Mouse (Mus musculus): ENCODE measurements at regions not wholly inside any gene's neighbourhood (a gene's known extent, or its start where the extent isn't known, plus 50 kb on each side); places are given as distances from the start of the nearest gene placed in this dataset.
A peak's percentile ranks its signal among the peaks of the same experiment; 100 is the strongest.

- ATAC-seq (ENCODE audit: insufficient read depth) (no peak), DNase-seq (ENCODE audit: low read depth in 3 of 3, low spot score in 3 of 3) (no peak)
- 58% methylated on average over 5 of the region's 5 CpGs for WGBS (ENCODE audit: insufficient replicate concordance)
- no peak overlapping the region for H3K4me2 ChIP-seq (ENCODE audit: low read depth)
- no peaks in the 10 kb centered on the region for H3K27me3 ChIP-seq (ENCODE audit: control insufficient read depth, insufficient read depth, low read length)
- H3K36me3 ChIP-seq (replicated peaks; ENCODE audit: control insufficient read depth, insufficient read depth, low read depth) = no peaks in the 10 kb centered on the region
- no peak overlapping the region for H3K9ac ChIP-seq (replicated peaks)
- TF ChIP-seq CTCF (IDR thresholded peaks at IDR 0.05; ENCODE audit: low read depth) (no peak), EP300 (IDR thresholded peaks at IDR 0.05; ENCODE audit: low read depth) (no peak)
- H3K4me1 ChIP-seq (replicated peaks; ENCODE audit: control insufficient read depth in 2 of 2, insufficient read depth in 2 of 2, low read length in 1 of 2) = no peaks in the 10 kb centered on the region
- no peak overlapping the region for H3K27ac ChIP-seq
- no peak overlapping the region for H3K4me3 ChIP-seq (ENCODE audit: insufficient read depth in 1 of 2, low read depth in 2 of 2, low read length in 2 of 2)
- H3K9me3 ChIP-seq (ENCODE audit: control insufficient read depth, low read length) = no peaks in the 10 kb centered on the region
Observed at GRCm38 (mm10) chr3:143614895-143615294, 590.1 kb downstream of the Lmo4 start.

GRCm38 (mm10) chr3:143614004-143614403 is 591.0 kb downstream of the Lmo4 start:
- H3K4me3 ChIP-seq (ENCODE audit: insufficient read depth in 1 of 2, low read depth in 2 of 2, low read length in 2 of 2) = no peak overlapping the region
- no peak for ATAC-seq (ENCODE audit: insufficient read depth)
- 66% methylated on average over 3 of the region's 3 CpGs for WGBS (ENCODE audit: insufficient replicate concordance)
- H3K4me2 ChIP-seq (ENCODE audit: low read depth) = no peak overlapping the region
- H3K9ac ChIP-seq (replicated peaks) = no peak overlapping the region
- no peak overlapping the region for H3K27ac ChIP-seq
- no peak for DNase-seq (ENCODE audit: low read depth in 3 of 3, low spot score in 3 of 3)
- H3K36me3 ChIP-seq (replicated peaks; ENCODE audit: control insufficient read depth, insufficient read depth, low read depth) = no peaks in the 10 kb centered on the region
- TF ChIP-seq EP300 (IDR thresholded peaks at IDR 0.05; ENCODE audit: low read depth) (no peak), CTCF (IDR thresholded peaks at IDR 0.05; ENCODE audit: low read depth) (no peak)
- no peaks in the 10 kb centered on the region for H3K27me3 ChIP-seq (ENCODE audit: control insufficient read depth, insufficient read depth, low read length)
- no peaks in the 10 kb centered on the region for H3K9me3 ChIP-seq (ENCODE audit: control insufficient read depth, low read length)
- no peaks in the 10 kb centered on the region for H3K4me1 ChIP-seq (replicated peaks; ENCODE audit: control insufficient read depth in 2 of 2, insufficient read depth in 2 of 2, low read length in 1 of 2)

- no peak for TF ChIP-seq CTCF (IDR thresholded peaks at IDR 0.05; ENCODE audit: low read depth)
- Histone ChIP-seq H3K4me1 (replicated peaks; ENCODE audit: control insufficient read depth in 2 of 2, insufficient read depth in 2 of 2, low read length in 1 of 2) (no peaks in the 10 kb centered on the region), H3K9me3 (ENCODE audit: control insufficient read depth, low read length) (no peaks in the 10 kb centered on the region), H3K36me3 (replicated peaks; ENCODE audit: control insufficient read depth, insufficient read depth, low read depth) (no peaks in the 10 kb centered on the region), H3K9ac (replicated peaks) (no peak overlapping the region), H3K27me3 (ENCODE audit: control insufficient read depth, insufficient read depth, low read length) (no peaks in the 10 kb centered on the region), H3K27ac (no peak overlapping the region), H3K4me3 (ENCODE audit: insufficient read depth in 1 of 2, low read depth in 2 of 2, low read length in 2 of 2) (no peak overlapping the region), H3K4me2 (ENCODE audit: low read depth) (no peak overlapping the region)
- DNase-seq (ENCODE audit: low read depth in 3 of 3, low spot score in 3 of 3) (no peak), ATAC-seq (ENCODE audit: insufficient read depth) (no peak)
- 44% methylated on average over 2 of the region's 2 CpGs for WGBS (ENCODE audit: insufficient replicate concordance)
Observed at GRCm38 (mm10) chr3:143609673-143610072, 595.3 kb downstream of the Lmo4 start.

DNA sequence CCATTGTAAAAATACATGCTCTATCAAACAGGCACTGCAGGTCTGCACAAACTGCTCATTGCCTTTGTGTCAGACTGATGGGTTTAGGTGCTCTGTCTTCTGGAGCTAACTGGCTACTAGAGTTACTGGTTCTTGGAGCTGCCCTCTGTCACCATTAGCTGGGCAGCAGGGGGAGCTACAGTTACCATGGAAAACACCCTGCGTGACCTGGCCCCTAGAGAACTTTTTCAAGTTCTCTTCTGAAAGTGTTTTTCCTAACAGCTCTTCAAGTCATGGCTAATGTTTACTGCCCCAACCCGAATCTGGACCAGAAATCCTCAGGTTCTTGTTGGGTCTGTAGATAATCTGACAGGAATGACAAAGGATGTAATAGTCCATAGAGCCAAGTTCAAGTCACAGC is 605.9 kb downstream of the Lmo4 start:
- DNase-seq (ENCODE audit: low read depth in 3 of 3, low spot score in 3 of 3) = no peak
- H3K4me1 ChIP-seq (replicated peaks; ENCODE audit: control insufficient read depth in 2 of 2, insufficient read depth in 2 of 2, low read length in 1 of 2) = no peaks in the 10 kb centered on the region
- TF ChIP-seq EP300 (IDR thresholded peaks at IDR 0.05; ENCODE audit: low read depth) (no peak), CTCF (IDR thresholded peaks at IDR 0.05; ENCODE audit: low read depth) (peak; percentile 44)

DNA sequence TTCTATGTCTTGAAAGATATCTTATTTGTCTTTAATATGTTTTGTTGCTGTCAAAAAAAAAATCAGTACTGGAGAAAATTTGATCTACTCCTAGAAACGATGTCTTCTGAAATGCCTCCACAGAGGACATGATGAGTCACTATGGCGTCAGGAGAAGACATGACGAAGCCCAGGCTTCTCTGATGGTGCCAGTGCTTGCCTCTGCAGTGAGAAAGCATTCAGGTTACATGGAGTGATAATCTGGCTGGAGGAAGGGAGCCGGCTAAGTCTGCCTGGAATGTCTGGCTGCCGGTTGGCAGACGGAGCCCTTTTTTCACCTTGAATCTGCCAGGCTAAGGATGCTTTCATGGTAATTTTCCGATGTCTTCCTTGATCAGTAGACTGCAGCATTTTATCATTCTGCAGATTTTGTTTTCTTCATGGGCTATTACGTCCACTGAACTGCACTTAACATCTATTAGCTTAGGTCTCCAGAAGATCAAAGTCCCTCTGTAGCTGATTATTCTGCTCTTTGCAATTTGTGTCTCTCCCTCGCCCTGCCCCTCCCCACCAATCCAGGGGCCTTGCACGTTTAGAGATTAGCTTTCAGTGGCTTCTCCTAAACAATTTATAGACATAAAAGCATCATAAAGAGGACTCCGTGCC is 607.9 kb downstream of the Lmo4 start:
- H3K9ac ChIP-seq (replicated peaks) = no peak overlapping the region
- H3K27ac ChIP-seq = no peak overlapping the region
- no peaks in the 10 kb centered on the region for H3K27me3 ChIP-seq (ENCODE audit: control insufficient read depth, insufficient read depth, low read length)
- no peak for ATAC-seq (ENCODE audit: insufficient read depth)
- no peak for DNase-seq (ENCODE audit: low read depth in 3 of 3, low spot score in 3 of 3)
- no peak for TF ChIP-seq EP300 (IDR thresholded peaks at IDR 0.05; ENCODE audit: low read depth)
- TF ChIP-seq CTCF (IDR thresholded peaks at IDR 0.05; ENCODE audit: low read depth) = no peak
- no peak overlapping the region for H3K4me2 ChIP-seq (ENCODE audit: low read depth)
- H3K9me3 ChIP-seq (ENCODE audit: control insufficient read depth, low read length) = no peaks in the 10 kb centered on the region
- H3K36me3 ChIP-seq (replicated peaks; ENCODE audit: control insufficient read depth, insufficient read depth, low read depth) = no peaks in the 10 kb centered on the region
- WGBS (ENCODE audit: insufficient replicate concordance) = 35% methylated on average over 11 of the region's 11 CpGs
- H3K4me3 ChIP-seq (ENCODE audit: insufficient read depth in 1 of 2, low read depth in 2 of 2, low read length in 2 of 2) = no peak overlapping the region
- no peaks in the 10 kb centered on the region for H3K4me1 ChIP-seq (replicated peaks; ENCODE audit: control insufficient read depth in 2 of 2, insufficient read depth in 2 of 2, low read length in 1 of 2)

More for the DNA sequence above, 605.9 kb downstream of the Lmo4 start:
- H3K4me2 ChIP-seq (ENCODE audit: low read depth) = no peak overlapping the region
- H3K9ac ChIP-seq (replicated peaks) = no peak overlapping the region
- H3K27me3 ChIP-seq (ENCODE audit: control insufficient read depth, insufficient read depth, low read length) = no peaks in the 10 kb centered on the region
- no peak for ATAC-seq (ENCODE audit: insufficient read depth)
- H3K36me3 ChIP-seq (replicated peaks; ENCODE audit: control insufficient read depth, insufficient read depth, low read depth) = no peaks in the 10 kb centered on the region
- 25% methylated on average over 2 of the region's 2 CpGs for WGBS (ENCODE audit: insufficient replicate concordance)
- H3K4me3 ChIP-seq (ENCODE audit: insufficient read depth in 1 of 2, low read depth in 2 of 2, low read length in 2 of 2) = no peak overlapping the region
- no peaks in the 10 kb centered on the region for H3K9me3 ChIP-seq (ENCODE audit: control insufficient read depth, low read length)
- no peak overlapping the region for H3K27ac ChIP-seq
